Comparison of ENCODE assay signal across 33 mouse cellular contexts in the genomic region with DNA sequence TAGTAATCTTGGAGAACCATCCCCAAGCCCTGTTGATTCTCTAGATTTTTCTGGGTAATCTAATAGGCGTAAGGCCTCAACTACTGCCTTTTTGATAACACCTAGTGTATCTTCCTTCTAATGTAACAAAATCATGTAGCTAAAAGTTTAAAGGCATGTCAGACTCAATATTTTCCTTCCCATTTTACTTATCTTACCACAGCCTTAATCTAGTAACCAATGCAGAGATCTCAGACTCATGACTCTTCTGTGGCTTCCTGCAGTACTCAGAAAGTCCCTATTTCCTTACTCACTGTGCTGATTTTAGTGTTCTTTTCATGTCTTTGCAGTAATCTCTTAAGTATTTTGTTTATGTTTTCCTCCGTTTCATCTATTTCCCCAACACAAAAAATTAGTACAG.
"Had no signal": no experiment of that assay in that cellular context is flagged by ENCODE, and none has a peak within 500 bp of the region (broad histone marks: within the 10 kb centered on the region; RNA-seq: fewer than 3 reads in every experiment).

No protein-coding gene starts in this region.

- H3K4me3 ChIP-seq: heart, embryonic 10.5 days; heart, embryonic 12.5 days; heart, embryonic 13.5 days; heart, embryonic 15.5 days; hindbrain, embryonic 10.5 days; hindbrain, embryonic 12.5 days; hindbrain, embryonic 13.5 days; hindbrain, embryonic 15.5 days; intestine, embryonic 15.5 days; kidney, embryonic 15.5 days; left cerebral cortex, adult 2 months had no signal

- H3K27ac ChIP-seq: heart, embryonic 10.5 days; heart, embryonic 13.5 days; heart, embryonic 15.5 days; hindbrain, embryonic 10.5 days; hindbrain, embryonic 12.5 days; hindbrain, embryonic 13.5 days; hindbrain, embryonic 14.5 days; hindbrain, embryonic 15.5 days; hindbrain, postnatal 0 days; intestine, embryonic 15.5 days; kidney, embryonic 15.5 days; kidney, postnatal 0 days; left cerebral cortex, adult 2 months had no signal

- ATAC-seq: hindbrain, embryonic 16.5 days; hindbrain, postnatal 0 days; inflammation-experienced regulatory T-cells, adult 6 months; intestine, embryonic 15.5 days; intestine, embryonic 16.5 days; intestine, postnatal 0 days had no signal

- DNase-seq: heart, postnatal 10 days; heart, postnatal 14 days; heart, postnatal 36 days; heart, postnatal 4 days; kidney, adult 11 months; kidney, adult 18-20 months; kidney, adult 2 months; kidney, adult 8-10 months; kidney, adult 9 months; kidney, postnatal 10 days; kidney, postnatal 14 days; kidney, postnatal 25 days; kidney, postnatal 4 days; layer of hippocampus, adult 9-11 months; layer of hippocampus, postnatal 36 days had no signal

- H3K4me1 ChIP-seq: heart, embryonic 10.5 days; heart, embryonic 12.5 days; heart, embryonic 13.5 days; heart, embryonic 15.5 days; hindbrain, embryonic 10.5 days; hindbrain, embryonic 12.5 days; hindbrain, embryonic 13.5 days; hindbrain, embryonic 15.5 days; intestine, embryonic 15.5 days; kidney, embryonic 15.5 days had no signal

- H3K27me3 ChIP-seq: heart, embryonic 12.5 days; heart, embryonic 13.5 days; heart, embryonic 15.5 days; hindbrain, embryonic 12.5 days; hindbrain, embryonic 13.5 days; hindbrain, embryonic 15.5 days; intestine, embryonic 15.5 days; kidney, embryonic 15.5 days had no signal

- H3K9ac ChIP-seq: heart, embryonic 12.5 days; heart, embryonic 13.5 days; heart, embryonic 15.5 days; hindbrain, embryonic 12.5 days; hindbrain, embryonic 13.5 days; hindbrain, embryonic 14.5 days; hindbrain, embryonic 15.5 days; intestine, embryonic 15.5 days; kidney, embryonic 15.5 days had no signal

- H3K9me3 ChIP-seq: heart, embryonic 10.5 days; heart, embryonic 12.5 days; heart, embryonic 13.5 days; heart, embryonic 15.5 days; hindbrain, embryonic 10.5 days; hindbrain, embryonic 12.5 days; hindbrain, embryonic 13.5 days; hindbrain, embryonic 15.5 days; intestine, embryonic 15.5 days; kidney, embryonic 15.5 days had no signal
